Mouse (Mus musculus): ENCODE results near the gene Nnmt. TPM values are rescaled to one million over a fixed set of nuclear protein-coding genes. Genes with fewer than 3 reads are reported as not detected.

Nnmt gene
- 0.55 and 1.7 TPM in 2 replicates for polyA plus RNA-seq (2014; fragmentation: Nextera tagmentation; extraction: Ambion mirVana)

GRCm38 (mm10) chr9:48604939-48605598 is at the start of gene Nnmt:
Nnmt (minus strand) TSS chr9:48605153.
- Histone ChIP-seq H3K36me3 (ENCODE audit: control insufficient read depth, insufficient read depth, low read length) (no peaks in the 10 kb centered on the region), H3K4me2 (replicated peaks; ENCODE audit: low read depth, low read length) (0 out of 2 replicates have a peak within 1 kb of the TSS, but pooled peaks have one; percentile 0), H3K4me3 (ENCODE audit: low read length) (no peak within 1 kb of the TSS), H3K27me3 (ENCODE audit: control insufficient read depth, insufficient read depth, low read length) (no peaks in the 10 kb centered on the region), H3K27ac (ENCODE audit: low read depth, low read length) (no peak within 1 kb of the TSS), H3K4me1 (ENCODE audit: control insufficient read depth, insufficient read depth, low read length) (no peaks in the 10 kb centered on the region), H3K9ac (ENCODE audit: low read depth, low read length) (no peak within 1 kb of the TSS), H3K9me3 (ENCODE audit: control insufficient read depth, low read length) (no peaks in the 10 kb centered on the region)
- 36% methylated on average over 8 of the region's 8 CpGs for WGBS
- no peak for ATAC-seq (ENCODE audit: low FRiP score, low TSS enrichment)

- no peak for ATAC-seq (ENCODE audit: low FRiP score, low TSS enrichment)
- no peak overlapping the region for H3K4me3 ChIP-seq (ENCODE audit: low read length)
- no peak overlapping the region for H3K9ac ChIP-seq (ENCODE audit: low read depth, low read length)
- WGBS = 10% methylated on average over 8 of the region's 8 CpGs
- H3K36me3 ChIP-seq (ENCODE audit: control insufficient read depth, insufficient read depth, low read length) = no peaks in the 10 kb centered on the region
- H3K4me1 ChIP-seq (ENCODE audit: control insufficient read depth, insufficient read depth, low read length) = peaks cover 2% of the 10 kb centered on the region
- H3K27ac ChIP-seq (ENCODE audit: low read depth, low read length) = no peak overlapping the region
- no peak overlapping the region for H3K4me2 ChIP-seq (replicated peaks; ENCODE audit: low read depth, low read length)
- H3K9me3 ChIP-seq (ENCODE audit: control insufficient read depth, low read length) = no peaks in the 10 kb centered on the region
- no peaks in the 10 kb centered on the region for H3K27me3 ChIP-seq (ENCODE audit: control insufficient read depth, insufficient read depth, low read length)
Observed at GRCm38 (mm10) chr9:48654730-48655129, 49.8 kb upstream of the Nnmt start.

- Histone ChIP-seq H3K4me3 (ENCODE audit: low read length) (no peak overlapping the region), H3K27me3 (ENCODE audit: control insufficient read depth, insufficient read depth, low read length) (peaks cover 3% of the 10 kb centered on the region; the same call in 1 of the 2 replicates), H3K27ac (ENCODE audit: low read depth, low read length) (no peak overlapping the region), H3K4me2 (replicated peaks; ENCODE audit: low read depth, low read length) (no peak overlapping the region), H3K9me3 (ENCODE audit: control insufficient read depth, low read length) (no peaks in the 10 kb centered on the region), H3K4me1 (ENCODE audit: control insufficient read depth, insufficient read depth, low read length) (peaks cover 13% of the 10 kb centered on the region), H3K9ac (ENCODE audit: low read depth, low read length) (no peak overlapping the region), H3K36me3 (ENCODE audit: control insufficient read depth, insufficient read depth, low read length) (no peaks in the 10 kb centered on the region)
- WGBS = 46% methylated on average over 7 of the region's 7 CpGs
- no peak for ATAC-seq (ENCODE audit: low FRiP score, low TSS enrichment)
Observed at GRCm38 (mm10) chr9:48653399-48654070, 48.6 kb upstream of the Nnmt start.

- ATAC-seq (ENCODE audit: low FRiP score, low TSS enrichment) = no peak
- Histone ChIP-seq H3K4me2 (replicated peaks; ENCODE audit: low read depth, low read length) (no peak overlapping the region), H3K4me3 (ENCODE audit: low read length) (no peak overlapping the region), H3K27ac (ENCODE audit: low read depth, low read length) (no peak overlapping the region), H3K27me3 (ENCODE audit: control insufficient read depth, insufficient read depth, low read length) (peaks cover 3% of the 10 kb centered on the region; the same call in 1 of the 2 replicates), H3K9ac (ENCODE audit: low read depth, low read length) (no peak overlapping the region), H3K4me1 (ENCODE audit: control insufficient read depth, insufficient read depth, low read length) (peaks cover 25% of the 10 kb centered on the region), H3K9me3 (ENCODE audit: control insufficient read depth, low read length) (no peaks in the 10 kb centered on the region), H3K36me3 (ENCODE audit: control insufficient read depth, insufficient read depth, low read length) (no peaks in the 10 kb centered on the region)
- 62% methylated on average over 4 of the region's 4 CpGs for WGBS
Observed at GRCm38 (mm10) chr9:48652026-48652425, 47.1 kb upstream of the Nnmt start.

- H3K27ac ChIP-seq (ENCODE audit: low read depth, low read length) = no peak overlapping the region
Observed at GRCm38 (mm10) chr9:48650846-48651245, 45.9 kb upstream of the Nnmt start.

GRCm38 (mm10) chr9:48649851-48650685 is 45.1 kb upstream of the Nnmt start:
- 34% methylated on average over 17 of the region's 17 CpGs for WGBS
- H3K4me1 ChIP-seq (ENCODE audit: control insufficient read depth, insufficient read depth, low read length) = peaks cover 25% of the 10 kb centered on the region

More at GRCm38 (mm10) chr9:48650846-48651245, 45.9 kb upstream of the Nnmt start:
- ATAC-seq (ENCODE audit: low FRiP score, low TSS enrichment) = no peak
- no peaks in the 10 kb centered on the region for H3K9me3 ChIP-seq (ENCODE audit: control insufficient read depth, low read length)
- no peak overlapping the region for H3K4me2 ChIP-seq (replicated peaks; ENCODE audit: low read depth, low read length)
- peaks cover 25% of the 10 kb centered on the region for H3K4me1 ChIP-seq (ENCODE audit: control insufficient read depth, insufficient read depth, low read length)
- no peak overlapping the region for H3K9ac ChIP-seq (ENCODE audit: low read depth, low read length)
- H3K4me3 ChIP-seq (ENCODE audit: low read length) = no peak overlapping the region
- WGBS = 87% methylated on average over 2 of the region's 2 CpGs
- H3K36me3 ChIP-seq (ENCODE audit: control insufficient read depth, insufficient read depth, low read length) = no peaks in the 10 kb centered on the region
- peaks cover 3% of the 10 kb centered on the region; the same call in 1 of the 2 replicates for H3K27me3 ChIP-seq (ENCODE audit: control insufficient read depth, insufficient read depth, low read length)

GRCm38 (mm10) chr9:48649098-48649766 is 44.3 kb upstream of the Nnmt start:
- Histone ChIP-seq H3K4me2 (replicated peaks; ENCODE audit: low read depth, low read length) (peak overlapping the region; percentile 61), H3K4me3 (ENCODE audit: low read length) (peak overlapping the region; percentile 24), H3K36me3 (ENCODE audit: control insufficient read depth, insufficient read depth, low read length) (no peaks in the 10 kb centered on the region), H3K4me1 (ENCODE audit: control insufficient read depth, insufficient read depth, low read length) (peaks cover 25% of the 10 kb centered on the region), H3K27me3 (ENCODE audit: control insufficient read depth, insufficient read depth, low read length) (peaks cover 6% of the 10 kb centered on the region; the same call in 1 of the 2 replicates), H3K9ac (ENCODE audit: low read depth, low read length) (peak overlapping the region; percentile 45), H3K9me3 (ENCODE audit: control insufficient read depth, low read length) (peaks cover 4% of the 10 kb centered on the region; the same call in 1 of the 2 replicates), H3K27ac (ENCODE audit: low read depth, low read length) (no peak overlapping the region)
- peak; percentile 79 for ATAC-seq (ENCODE audit: low FRiP score, low TSS enrichment)
- under 1% methylated on average over 20 of the region's 22 CpGs for WGBS

More at GRCm38 (mm10) chr9:48649851-48650685, 45.1 kb upstream of the Nnmt start:
- H3K4me3 ChIP-seq (ENCODE audit: low read length) = peak overlapping the region; percentile 24; the same call in 1 of the 2 replicates
- no peaks in the 10 kb centered on the region for H3K9me3 ChIP-seq (ENCODE audit: control insufficient read depth, low read length)
- peaks cover 6% of the 10 kb centered on the region; the same call in 1 of the 2 replicates for H3K27me3 ChIP-seq (ENCODE audit: control insufficient read depth, insufficient read depth, low read length)
- no peaks in the 10 kb centered on the region for H3K36me3 ChIP-seq (ENCODE audit: control insufficient read depth, insufficient read depth, low read length)
- ATAC-seq (ENCODE audit: low FRiP score, low TSS enrichment) = no peak
- H3K27ac ChIP-seq (ENCODE audit: low read depth, low read length) = no peak overlapping the region
- H3K4me2 ChIP-seq (replicated peaks; ENCODE audit: low read depth, low read length) = peak overlapping the region; percentile 61
- no peak overlapping the region for H3K9ac ChIP-seq (ENCODE audit: low read depth, low read length)

All from kidney, embryonic 14.5 days (tissue).